Mouse (Mus musculus) cerebellum, adult 9-11 months (tissue): Measurements from ENCODE around the gene Pitpnc1.

Experiments
- DNase-seq: peaks from one replicate; pipeline ENCODE4 v3.0.0; 2022

The Pitpnc1 gene

DNA sequence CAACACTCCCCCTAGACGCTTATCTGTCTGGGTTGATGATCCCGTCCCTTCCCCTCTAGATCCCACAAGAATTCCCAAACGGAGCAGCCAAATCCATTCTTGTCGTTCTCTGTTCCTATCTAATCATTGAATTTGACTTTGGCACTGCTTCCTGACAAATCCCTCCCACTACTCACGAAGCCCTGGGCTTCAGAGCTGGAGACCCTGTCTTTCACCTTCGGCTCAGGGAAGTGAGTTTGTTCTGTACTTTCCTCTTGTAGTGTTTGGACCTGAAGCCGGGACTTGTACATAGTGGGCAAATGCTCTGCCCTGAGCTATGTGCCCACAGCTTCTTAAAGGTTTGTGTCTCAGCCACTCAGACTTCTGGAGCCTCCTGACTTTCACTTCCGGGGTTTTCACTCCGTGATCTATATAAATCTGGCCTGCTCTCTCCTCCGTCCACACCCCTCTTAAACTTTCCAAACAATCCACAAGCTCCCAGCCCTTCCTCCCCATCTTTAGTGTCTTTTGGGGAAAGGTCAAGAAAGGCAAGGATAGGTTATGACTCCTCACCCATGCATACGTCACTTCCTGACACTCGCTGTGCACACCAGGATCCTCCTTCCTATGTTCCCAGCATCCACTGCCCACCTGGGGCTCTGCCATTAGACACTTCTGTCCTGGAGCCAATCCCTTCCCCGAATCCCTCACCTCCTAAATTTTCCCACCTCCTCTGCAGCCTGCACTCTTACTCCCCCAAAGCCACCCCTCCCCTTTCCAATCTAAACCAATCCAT lies 104.4 kb downstream of the Pitpnc1 start:
- DNase-seq = no peak

DNA sequence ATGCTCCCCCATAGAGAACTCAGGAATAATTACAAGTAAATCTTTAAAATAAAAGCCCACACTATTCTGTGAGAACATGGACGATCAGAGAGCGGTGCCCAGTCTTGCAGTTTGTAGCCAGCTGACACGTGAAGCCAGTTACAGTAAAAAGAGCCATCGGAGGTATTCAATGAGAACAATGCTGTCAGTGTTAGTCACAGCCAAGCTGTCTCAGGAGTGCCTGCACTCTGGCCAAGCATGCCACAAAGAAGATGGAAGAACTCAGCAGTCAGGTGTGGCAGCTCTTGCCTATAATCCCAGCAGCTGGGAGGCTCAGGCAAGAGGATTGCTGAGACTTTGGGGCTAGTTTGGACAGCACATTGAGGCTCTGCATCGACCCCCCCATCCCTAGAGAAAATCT lies 111.8 kb downstream of the Pitpnc1 start:
- no peak for DNase-seq

DNA sequence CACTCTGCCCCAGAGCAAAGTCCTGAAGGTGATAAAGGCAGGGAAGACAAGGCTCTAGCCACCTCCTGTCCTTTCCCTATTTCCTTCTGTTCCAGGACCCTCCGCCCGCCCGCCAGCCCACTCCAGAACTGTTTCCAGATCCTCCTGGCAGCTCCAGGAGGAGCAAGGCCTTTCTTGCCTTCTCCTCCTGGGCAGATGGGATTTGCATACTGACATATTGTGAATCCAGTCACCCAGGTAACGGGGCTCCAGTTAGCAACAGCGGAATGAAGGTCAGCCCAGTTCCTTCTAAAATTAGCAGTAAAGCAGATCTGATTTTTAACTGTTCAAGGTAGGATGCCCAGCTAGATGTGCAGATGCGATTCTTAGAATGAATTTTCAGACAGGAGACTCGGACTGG lies 114.3 kb downstream of the Pitpnc1 start:
- DNase-seq = peak; percentile 72

DNA sequence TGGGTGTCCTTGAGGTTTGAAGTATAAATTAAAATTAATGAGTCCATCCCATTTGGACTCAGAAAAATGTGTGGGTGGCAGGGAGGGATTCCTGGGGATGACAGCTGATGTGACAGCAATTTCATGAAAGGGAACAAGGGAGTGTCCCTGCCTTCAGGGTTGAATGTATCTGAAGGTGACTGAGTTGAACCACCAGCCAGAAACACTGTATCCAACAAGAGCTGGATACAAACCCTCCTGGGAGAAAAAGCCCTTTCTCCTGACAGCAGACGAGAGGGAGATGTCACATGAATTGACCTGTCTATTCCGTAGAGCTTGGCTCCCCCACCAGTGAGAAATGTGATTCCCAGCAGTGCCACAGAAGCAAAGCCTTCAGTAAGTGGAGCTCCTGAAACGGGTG lies 115.0 kb downstream of the Pitpnc1 start:
- DNase-seq = no peak

DNA sequence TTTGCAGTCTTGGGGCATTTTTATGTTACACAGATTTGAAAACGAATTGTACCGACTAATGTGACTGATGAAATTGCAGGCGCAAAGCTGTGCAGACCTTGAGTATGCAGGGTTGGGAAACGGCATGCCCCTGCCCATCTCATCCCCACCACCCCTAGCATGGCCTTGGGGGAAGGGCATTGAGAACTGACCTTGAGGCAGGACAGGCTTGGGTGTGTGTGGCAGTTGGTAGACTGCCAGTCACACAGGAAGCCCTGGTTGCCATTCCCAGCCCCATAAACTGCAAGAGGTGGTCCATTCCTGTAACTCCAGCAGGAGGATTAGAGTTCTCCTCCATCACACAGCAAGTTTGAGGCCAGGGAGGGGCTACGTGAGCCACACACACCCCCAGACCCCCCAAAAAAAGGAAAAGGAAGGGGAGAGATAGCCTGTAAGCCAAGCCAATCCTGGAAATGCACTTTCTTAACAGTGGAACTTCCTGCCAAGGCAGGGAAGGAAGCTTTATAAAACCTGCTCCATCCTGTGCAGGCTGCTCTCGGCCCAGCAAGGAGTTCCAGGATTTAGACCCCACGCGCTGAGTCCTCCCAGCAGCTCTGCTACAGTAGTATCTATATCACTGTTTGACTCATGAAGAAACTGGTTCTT lies 115.9 kb downstream of the Pitpnc1 start:
- DNase-seq = no peak

DNA sequence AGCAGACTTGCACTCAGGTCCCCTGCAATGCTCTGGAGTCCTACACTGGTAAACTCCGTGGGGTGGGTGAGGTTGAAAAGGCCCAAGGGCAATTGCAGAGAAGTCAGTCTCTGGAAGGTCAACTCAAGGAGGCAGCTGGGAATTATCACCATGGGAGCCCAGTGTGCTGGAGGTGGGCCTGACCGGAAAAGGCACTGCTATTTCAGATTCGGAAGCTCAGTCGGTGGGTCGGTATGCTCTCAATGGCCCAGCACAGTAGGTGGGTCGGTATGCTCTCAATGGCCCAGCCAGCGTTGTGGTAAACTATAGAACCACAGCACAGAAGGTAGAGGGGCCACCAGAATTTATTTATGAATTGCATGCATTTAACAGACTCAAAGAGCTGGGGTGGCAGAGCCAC lies 117.9 kb downstream of the Pitpnc1 start:
- DNase-seq = no peak

DNA sequence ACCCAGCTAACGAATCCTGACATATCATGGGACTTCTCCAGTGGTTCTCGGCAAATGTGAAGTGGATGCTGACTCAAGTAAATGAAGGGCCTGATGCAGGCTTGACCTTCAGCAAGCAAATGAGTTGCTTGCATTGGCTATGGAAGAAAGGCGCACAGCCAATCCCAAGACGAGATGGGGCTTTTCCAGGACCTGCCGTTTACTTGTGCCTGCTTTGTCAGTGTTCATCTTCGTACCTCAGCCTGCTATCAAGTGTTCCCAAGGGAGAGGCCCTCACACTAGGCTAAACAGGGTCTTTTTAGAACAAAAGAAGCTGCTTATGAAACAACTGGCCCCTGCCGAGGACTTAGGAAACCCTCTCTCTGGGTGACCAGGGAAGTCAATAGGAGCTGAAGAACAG lies 120.7 kb downstream of the Pitpnc1 start:
- DNase-seq = no peak

DNA sequence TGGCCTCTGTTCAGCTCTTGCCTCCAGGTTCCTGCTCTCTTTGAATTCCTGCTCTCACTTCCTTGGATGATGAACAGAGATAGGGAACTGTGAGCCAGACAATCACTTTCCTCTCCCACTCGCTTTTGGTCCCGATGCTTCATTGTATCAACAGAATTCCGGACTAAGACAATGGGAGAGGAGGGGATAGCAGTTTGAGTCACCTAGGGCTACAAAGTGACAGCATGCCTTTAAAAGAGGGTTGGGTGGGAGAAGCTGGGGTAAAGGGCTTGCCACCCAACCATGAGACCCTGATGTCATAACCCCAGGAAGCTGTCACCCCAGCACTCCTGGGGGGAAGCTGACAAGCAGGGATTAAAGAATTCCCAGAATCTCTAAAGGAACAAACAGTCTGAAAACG lies 127.5 kb downstream of the Pitpnc1 start:
- DNase-seq = no peak

DNA sequence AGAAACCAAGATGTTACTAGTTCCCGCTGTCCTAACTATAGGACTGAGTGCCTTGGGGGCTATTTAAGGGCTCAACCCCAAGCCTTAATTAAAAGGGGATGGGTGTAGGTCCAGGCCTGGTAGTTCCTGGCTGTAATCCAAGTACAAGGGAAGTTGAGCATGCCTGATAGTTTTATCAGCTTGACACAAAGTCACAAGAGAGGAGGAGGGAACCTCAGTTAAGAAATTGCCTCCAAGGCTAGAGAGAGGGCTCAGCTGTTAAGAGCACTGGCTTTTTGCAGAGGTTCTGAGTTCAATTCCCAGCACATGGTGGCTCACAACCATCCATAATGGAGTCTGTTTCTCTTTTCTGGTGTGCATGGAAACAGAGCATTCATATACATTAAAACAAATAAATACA lies 128.1 kb downstream of the Pitpnc1 start:
- no peak for DNase-seq

DNA sequence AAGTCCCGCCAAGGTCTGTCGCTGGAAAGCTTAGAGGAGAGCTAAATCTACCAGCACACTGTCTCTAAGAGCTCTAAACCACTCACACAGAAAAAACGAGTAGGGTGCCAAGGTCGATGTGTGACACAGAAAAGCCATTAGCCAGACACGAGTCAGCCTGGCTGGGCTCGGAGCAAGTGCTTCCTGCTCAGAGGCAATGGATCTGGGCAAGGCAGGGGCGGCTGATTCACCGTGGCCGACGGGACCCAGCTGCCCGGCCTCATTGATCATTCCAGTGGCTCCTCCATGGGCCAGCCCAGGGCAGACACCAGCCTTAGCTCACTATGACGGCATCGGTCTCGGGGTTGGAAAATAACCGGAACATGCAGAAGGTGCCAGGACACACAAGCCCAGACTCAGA lies 129.2 kb downstream of the Pitpnc1 start:
- DNase-seq = peak; percentile 51

DNA sequence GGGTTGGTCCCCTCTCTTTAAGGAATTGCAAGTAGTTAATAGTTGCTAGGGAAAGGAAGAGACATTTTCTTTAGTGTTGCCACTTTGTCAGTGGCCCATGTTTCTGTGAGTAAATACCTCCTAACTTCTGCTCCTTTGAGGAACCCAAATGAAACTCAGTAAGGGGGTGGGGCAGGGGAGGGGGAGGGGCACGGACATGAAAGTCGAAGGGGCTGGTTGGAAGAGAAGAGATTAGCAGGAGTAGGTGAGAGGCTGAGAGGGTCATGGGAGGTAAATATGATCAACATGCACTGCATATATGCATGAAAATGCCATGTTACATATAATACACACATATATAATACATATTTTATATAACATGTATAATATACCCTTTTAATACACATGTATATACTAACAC lies 129.7 kb downstream of the Pitpnc1 start:
- no peak for DNase-seq

DNA sequence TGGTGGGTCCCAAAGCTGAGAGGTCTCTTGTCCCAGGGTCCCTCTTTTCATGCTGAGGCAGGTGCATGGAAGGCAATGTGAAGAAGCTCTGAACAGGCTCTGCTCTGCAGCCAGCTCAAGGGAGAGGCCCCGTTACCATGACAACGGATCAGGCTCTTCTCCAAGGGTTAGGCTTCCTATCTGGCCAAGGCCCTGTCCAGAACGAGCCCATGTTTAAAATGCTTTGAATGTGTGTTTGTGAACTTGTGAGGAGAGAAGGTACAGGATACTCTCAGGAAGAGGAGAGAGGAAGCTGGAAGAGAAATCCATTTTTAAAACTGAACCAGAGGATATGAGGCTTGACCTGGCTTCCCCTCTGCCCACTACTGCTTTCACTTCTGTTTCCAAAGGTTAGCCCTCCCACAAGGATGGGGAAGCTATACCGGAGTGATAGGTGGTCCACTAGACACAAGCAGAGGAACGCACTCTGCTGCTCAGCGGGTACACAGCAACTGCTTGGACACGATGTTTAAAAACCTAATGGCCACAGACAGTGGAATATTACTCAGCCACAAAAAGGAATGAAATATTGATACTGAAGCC lies 131.2 kb downstream of the Pitpnc1 start:
- DNase-seq = peak; percentile 51

DNA sequence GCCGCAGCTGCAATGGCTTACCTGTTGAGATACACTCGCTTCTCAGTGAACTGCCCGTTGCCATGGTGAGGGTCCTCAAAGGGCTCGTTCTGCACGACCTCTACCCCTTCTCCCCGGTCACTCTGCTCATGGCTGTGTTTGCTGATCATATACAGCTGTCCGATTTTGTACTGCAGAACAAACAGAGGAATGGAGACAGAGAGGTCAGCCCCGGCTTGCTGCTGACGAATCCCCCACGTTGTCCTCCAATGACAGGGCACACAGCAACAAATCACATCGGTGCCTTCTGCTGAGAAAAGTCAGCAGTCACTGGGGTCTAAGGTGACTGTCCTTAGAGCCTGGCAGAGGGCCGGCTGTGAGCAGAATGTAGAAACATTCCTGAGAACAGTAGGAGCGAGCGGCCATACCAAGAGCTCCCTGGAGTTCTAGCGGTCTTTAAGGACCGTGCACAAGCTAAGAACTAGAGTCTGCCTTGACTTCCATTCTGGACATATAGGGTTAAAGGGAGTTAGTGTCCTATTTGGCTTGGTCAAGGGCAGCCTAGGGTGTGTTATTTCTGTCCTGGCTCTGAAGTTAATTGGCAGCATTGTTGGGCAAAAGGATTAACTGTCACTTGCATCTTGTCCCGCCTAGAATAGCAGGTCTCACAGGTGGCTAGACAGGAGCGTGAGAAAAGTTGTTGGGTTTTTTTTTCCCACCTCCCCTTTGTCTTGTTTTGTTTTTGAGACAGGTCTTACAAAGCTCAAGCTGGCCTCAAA lies 132.9 kb downstream of the Pitpnc1 start:
- peak; percentile 49 for DNase-seq

DNA sequence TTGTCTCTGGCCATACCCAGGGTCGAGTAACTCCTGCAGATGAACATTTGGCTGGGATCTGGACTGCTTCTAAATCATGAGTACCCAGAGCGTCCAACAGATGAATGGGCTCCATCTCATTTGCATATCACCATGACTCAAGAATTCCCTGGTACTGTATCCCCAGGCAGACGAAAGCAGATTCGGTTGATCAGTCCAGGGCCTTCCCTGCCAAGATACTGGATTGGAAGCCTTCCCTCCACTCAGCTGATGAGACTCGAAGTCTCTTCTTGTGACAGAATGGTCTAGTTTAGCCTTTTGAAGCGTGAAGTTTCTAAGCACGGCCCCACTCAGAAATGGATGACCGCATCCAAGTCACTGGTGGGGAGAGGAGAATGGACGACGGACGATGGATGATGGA lies 134.7 kb downstream of the Pitpnc1 start:
- no peak for DNase-seq

DNA sequence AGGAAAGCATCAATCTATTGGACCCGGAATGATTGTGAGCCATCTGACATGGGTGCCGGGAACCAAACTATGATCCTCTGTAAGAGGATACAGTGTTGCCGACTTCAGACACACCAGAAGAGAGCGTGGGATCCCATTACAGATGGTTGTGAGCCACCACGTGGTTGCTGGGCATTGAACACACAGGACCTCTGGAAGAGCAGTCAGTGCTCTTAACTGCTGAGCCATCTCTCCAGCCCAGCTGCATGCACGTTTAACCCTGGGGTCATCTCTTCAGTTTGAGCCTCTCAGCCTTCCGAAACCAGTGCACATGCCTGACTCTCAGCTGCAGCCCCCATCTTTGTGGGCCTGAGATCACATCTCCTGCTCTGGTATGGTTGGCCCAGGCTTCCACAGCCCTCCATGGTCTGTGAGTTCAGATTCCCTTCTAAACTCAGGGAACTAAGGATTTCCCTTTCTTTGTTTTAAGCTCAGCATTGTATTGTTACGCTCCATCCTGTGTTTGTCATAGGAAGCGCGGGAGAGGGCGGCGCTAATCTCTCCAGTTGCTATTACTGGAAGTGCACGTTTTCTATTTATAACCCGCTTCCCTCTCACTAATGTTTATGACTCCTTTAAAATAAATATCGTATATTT lies 135.5 kb downstream of the Pitpnc1 start:
- no peak for DNase-seq

DNA sequence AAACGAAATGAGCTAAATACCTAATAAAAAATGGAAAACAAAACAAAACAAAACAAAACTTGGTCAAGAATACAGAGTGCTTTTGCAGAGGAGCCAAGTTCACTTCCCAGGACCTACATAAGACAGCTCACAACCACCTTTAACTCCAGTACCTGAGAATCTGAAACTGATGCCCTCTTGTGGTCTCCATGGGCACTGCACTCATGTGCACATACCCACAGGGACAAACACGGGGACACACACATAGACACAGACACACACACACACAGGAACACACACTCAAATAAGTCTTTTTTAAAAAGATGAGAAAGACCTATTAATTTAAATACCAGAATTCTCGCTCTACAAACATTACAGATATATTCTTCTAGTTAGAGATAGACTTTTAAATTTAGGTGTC lies 137.6 kb downstream of the Pitpnc1 start:
- DNase-seq = no peak

DNA sequence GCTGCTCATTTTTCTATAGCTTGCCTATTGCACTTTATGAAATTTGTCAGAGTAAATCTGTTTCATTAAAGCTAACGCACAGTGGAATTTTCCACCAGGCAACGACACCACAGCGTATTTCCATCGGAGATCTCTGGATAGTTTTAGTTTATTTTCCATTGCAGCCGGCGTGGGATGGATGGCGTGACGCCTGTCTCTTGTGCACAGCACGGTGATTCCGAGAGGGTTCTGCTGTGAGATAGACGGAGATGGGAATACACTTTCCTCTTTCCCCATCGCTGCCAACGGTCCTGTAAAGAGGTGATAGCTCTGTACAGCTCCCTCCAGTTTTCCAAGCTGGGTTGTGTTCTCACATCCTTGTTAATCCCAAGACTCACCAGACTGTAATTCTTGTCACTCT lies 138.2 kb downstream of the Pitpnc1 start:
- no peak for DNase-seq

DNA sequence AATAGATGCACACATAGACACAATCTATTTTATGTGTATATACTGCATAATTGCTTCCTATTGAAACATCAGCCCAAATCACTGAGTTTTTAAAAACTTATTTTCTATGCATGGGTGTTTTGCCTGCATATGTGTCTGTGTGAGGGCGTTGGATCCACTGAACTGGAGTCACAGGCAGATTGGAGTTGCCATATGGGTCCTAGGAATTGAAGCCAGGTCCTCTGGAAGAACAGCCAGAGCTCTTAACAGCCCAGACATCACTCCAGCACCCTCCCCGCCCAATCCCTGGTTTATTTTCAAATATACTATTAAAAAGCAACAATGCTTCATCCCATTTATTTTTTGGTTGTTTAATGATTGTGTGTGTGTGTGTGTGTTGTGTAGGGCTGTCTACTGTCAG lies 139.1 kb downstream of the Pitpnc1 start:
- peak; percentile 49 for DNase-seq

DNA sequence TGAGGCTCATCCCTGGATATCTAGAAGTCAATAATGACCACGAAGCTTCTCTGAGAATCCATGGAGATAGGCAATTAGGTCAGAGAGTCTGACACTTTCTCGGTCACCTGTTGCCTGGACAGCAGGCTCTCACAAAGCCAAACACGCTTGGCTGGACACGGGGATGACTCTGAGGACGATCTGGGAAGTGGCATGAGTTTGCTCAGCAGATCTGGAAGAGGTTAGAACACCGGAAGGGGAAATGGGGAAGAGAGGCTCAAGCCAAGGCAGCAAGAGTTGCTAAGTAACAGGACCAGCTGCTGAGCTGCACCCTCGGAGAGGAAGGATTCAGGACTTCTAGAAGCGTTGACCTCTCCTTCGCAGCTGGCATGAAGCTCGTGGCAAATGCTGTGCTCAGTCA lies 143.2 kb downstream of the Pitpnc1 start:
- DNase-seq = no peak

DNA sequence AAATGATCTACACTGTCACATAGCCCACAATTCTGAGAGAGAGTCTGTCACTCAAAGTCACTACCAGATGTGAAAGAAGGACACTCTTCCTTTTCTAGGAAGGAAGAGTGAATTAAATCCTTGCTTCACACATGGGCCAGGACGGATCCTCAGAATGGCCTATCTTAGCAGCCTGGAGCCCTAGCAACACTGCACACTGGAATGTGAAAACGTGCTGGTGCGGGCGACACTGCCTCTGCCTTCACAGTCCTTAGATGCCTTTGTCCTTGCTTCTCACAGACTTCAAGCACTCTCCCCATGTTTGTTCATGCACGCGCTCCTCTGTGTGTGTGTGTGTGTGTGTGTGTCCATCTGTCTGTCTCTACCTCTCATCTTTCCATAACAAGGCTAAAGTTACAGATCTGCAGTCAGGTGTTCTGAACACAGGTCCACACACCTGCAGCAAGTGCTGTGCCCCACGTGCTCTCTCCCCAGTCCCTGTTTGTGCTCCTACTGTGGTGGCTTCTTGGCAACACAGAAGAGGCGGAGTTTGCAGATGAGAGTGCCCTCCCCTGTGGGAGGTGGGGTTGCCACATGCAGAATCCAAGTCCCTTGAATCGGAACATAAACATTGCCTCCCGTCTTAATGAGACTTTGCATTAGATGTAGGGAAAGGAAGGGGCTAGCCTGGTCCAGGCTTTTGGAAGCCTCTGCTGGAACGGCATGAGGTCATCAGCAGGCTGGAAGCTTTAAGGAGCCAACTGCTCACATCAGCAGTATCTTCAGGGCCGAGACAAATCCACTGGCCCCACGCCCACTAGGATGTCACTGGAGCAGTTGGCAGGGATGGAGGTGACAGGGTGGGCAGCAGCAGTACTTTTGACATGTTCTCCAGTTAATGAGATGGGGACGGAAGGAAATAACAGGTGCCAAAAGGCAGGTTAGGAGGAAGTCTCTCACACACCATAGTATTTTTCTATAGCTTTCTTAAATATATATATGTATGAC lies 144.5 kb downstream of the Pitpnc1 start:
- DNase-seq = peak; percentile 47

DNA sequence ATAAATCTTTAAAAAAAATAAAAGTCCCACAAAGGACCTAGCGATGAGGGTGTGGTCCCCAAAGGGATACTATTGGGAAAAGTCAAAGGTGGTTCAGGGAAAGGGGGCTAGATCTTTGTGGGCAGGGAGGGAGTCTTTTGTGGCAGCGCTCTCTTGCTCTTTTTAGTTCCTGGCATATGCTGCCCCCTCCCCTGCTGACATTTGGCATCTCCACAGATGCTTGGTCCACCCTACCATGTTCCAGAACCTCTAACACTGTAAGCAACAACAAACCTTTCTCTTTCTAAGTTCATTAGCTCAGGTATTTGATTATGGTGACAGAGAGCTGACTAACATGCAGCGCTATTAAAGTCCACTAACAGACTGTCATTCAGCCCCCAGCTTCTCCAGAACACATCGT lies 145.3 kb downstream of the Pitpnc1 start:
- DNase-seq = no peak

DNA sequence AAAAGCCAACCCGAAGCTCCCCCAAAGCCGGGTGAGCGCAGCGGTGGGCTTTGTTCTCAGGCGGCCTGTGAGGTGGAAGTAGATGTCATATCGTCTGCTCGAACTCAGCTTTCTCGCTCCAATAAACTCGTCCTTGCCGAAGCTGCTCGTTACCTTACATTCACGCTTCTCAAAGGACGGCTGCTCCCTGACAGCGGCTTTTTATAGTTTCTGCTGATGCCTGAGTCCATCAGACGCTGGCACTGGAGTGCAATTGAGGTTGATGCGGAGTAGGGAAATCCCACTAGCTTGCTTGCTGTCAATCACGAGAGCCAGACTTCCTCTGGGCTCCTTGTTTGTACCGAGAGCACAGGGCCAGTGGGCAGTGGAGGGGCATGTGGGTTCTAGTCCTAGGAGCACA lies 147.3 kb downstream of the Pitpnc1 start:
- DNase-seq = no peak
